Mouse (Mus musculus) stomach, embryonic 15.5 days (tissue): ENCODE data around the gene Uhrf2. TPM values are rescaled to one million over a fixed set of nuclear protein-coding genes. Genes with fewer than 3 reads are reported as not detected.

ENCODE experiments used
- ATAC-seq: fragments of 200-750 bp; cut with Nextera tagmentation; 2 replicates; pipeline ENCODE4 v1.8.0; 2017; ENCODE audit warnings: low read depth, moderate number of reproducible peaks, moderate TSS enrichment; ENCODE audit not compliant: insufficient read depth, low FRiP score
- H3K27ac ChIP-seq: fragments of 300-500 bp; sonication (generic); 2 replicates; pipeline ENCODE4 v1.5.1; 2015; ENCODE audit warnings: mild to moderate bottlenecking, inconsistent platforms
- H3K27me3 ChIP-seq: fragments of 300-500 bp; sonication (generic); replicated peaks from 2 replicates; pipeline ENCODE4 v1.6.1; 2015; ENCODE audit warnings: inconsistent platforms
- H3K36me3 ChIP-seq: fragments of 300-500 bp; sonication (generic); 2 replicates; pipeline ENCODE4 v1.6.1; 2015; ENCODE audit warnings: inconsistent platforms
- H3K4me1 ChIP-seq: fragments of 300-500 bp; sonication (generic); 2 replicates; pipeline ENCODE4 v1.6.1; 2015; ENCODE audit warnings: inconsistent platforms
- H3K4me2 ChIP-seq: fragments of 300-500 bp; sonication (generic); 2 replicates; pipeline ENCODE4 v1.6.1; 2015; ENCODE audit warnings: mild to moderate bottlenecking, inconsistent platforms
- H3K4me3 ChIP-seq: fragments of 300-500 bp; sonication (generic); replicated peaks from 2 replicates; pipeline ENCODE4 v1.5.1; 2015; ENCODE audit warnings: inconsistent platforms
- H3K9ac ChIP-seq: fragments of 300-500 bp; sonication (generic); 2 replicates; pipeline ENCODE4 v1.6.1; 2015; ENCODE audit warnings: inconsistent platforms
- H3K9me3 ChIP-seq: fragments of 300-500 bp; sonication (generic); 2 replicates; pipeline ENCODE4 v1.6.1; 2016; ENCODE audit warnings: inconsistent platforms
- WGBS: fragments of 180-500 bp; shearing (Covaris S2); methylation state at CpG from one replicate; pipeline ENCODE4 v1.1.7; 2015; 5-methylcytosine and 5-hydroxymethylcytosine counted together
- polyA plus RNA-seq: library from polyadenylated mRNA; unstranded; fragments of >200 nt; fragmentation: Nextera tagmentation; extraction: Ambion mirVana; gene quantifications from 2 replicates; pipeline ENCODE4 v1.2.1, GENCODE M21; 2015

Gene Uhrf2
- 62.5 and 64.9 TPM in 2 replicates for polyA plus RNA-seq

DNA sequence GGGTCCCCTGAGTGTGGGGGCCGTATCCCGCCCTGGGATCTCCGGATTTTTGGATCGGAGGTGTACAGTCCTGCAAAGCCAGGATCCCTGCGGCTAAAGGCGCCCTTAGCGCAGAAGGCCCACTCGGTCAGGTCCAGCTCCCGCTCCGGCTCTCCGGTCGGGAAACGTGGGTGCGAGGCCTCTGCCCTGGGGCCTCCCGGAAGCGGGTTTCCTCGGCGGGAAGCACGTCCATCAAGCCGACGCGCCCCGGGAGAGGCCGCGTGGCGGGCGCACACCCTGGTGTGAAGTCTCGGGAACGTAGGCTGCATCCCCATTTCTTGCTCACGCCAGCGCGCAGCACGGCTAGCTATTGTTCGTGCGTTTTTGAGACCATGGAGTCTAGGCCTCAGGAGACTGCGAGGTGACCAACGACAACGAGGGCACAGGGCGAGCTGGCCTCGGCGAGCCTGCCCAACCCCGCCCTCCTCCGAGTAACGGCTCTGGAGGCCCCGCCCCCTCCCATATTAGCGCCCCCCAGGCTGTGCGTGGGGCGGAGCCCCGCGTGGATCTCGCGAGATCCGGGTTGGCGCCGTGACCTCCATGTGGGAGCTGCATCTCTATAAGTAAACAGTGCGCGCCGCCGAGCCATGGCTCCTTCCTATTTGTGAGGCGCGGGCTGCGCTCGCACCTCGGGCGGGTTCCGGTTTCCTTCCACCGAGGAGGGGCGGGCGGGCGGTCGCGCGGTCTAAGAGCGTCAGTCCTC is at the start of gene Uhrf2:
Uhrf2 (plus strand) TSS at position 620 of the 742 bp plus-strand sequence.
- peak within 1 kb of the TSS; percentile 100 for H3K9ac ChIP-seq
- peak; percentile 96 for ATAC-seq
- H3K9me3 ChIP-seq: no peaks in the 10 kb centered on the region
- H3K4me2 ChIP-seq: peak within 1 kb of the TSS; percentile 77
- H3K4me3 ChIP-seq: peak within 1 kb of the TSS; percentile 100
- H3K27ac ChIP-seq: peak within 1 kb of the TSS; percentile 94
- 2% methylated on average over 74 of the region's 74 CpGs for WGBS
- no peaks in the 10 kb centered on the region for H3K27me3 ChIP-seq
- H3K4me1 ChIP-seq: 0 out of 2 replicates have a peak, but pooled peaks cover 16% of the 10 kb centered on the region
- H3K36me3 ChIP-seq: no peaks in the 10 kb centered on the region

- H3K9ac ChIP-seq: no peak overlapping the region
- H3K4me3 ChIP-seq: no peak overlapping the region
- no peak overlapping the region for H3K27ac ChIP-seq
- no peaks in the 10 kb centered on the region for H3K9me3 ChIP-seq
- no peak overlapping the region for H3K4me2 ChIP-seq
- H3K27me3 ChIP-seq: no peaks in the 10 kb centered on the region
- no peak for ATAC-seq
- H3K4me1 ChIP-seq: no peaks in the 10 kb centered on the region
- H3K36me3 ChIP-seq: no peaks in the 10 kb centered on the region
- 73% methylated on average over 16 of the region's 16 CpGs for WGBS
Measured at GRCm38 (mm10) chr19:29984208-29985005, 45.9 kb upstream of the Uhrf2 start.

DNA sequence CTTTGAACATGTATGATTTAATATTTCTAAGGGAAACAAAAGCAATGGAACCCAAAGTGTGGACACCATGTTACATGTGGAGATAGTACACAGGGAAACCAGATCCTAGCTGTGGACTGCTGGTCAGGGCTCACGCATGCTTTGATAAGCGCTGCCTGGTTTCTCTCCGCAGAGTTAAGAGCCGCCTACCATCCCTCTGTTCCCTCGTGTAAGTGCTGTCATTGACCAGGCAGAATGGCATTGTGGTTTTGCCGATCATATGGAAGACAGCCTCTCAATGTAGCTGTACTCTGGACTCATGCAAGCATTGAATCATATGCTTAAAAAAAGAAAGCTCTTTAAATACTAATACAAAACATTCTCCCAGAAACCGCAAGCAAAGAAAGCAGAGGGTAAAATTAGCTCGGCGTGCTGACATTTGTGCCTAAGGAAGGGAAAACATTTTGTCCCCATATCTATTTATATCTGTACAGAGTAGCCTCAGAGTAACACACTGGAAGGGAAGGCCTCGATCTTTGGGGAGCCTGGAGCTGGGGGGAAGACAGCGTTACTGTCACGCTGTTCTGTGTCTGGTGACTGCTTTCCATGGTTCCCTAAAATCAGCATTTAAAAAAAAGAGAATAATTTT is 43.7 kb upstream of the Uhrf2 start:
- Histone ChIP-seq H3K36me3 (no peaks in the 10 kb centered on the region), H3K4me2 (no peak overlapping the region), H3K27me3 (no peaks in the 10 kb centered on the region), H3K4me1 (no peaks in the 10 kb centered on the region), H3K27ac (no peak overlapping the region), H3K4me3 (no peak overlapping the region), H3K9ac (no peak overlapping the region), H3K9me3 (no peaks in the 10 kb centered on the region)
- WGBS: 75% methylated on average over 12 of the region's 12 CpGs
- no peak for ATAC-seq

- Histone ChIP-seq H3K27ac (no peak overlapping the region), H3K4me3 (no peak overlapping the region), H3K9me3 (no peaks in the 10 kb centered on the region), H3K4me1 (no peaks in the 10 kb centered on the region), H3K9ac (no peak overlapping the region), H3K36me3 (no peaks in the 10 kb centered on the region), H3K4me2 (no peak overlapping the region), H3K27me3 (no peaks in the 10 kb centered on the region)
- ATAC-seq: no peak
- WGBS: 67% methylated on average over 12 of the region's 12 CpGs
Measured at GRCm38 (mm10) chr19:30000406-30001365, 29.6 kb upstream of the Uhrf2 start.

DNA sequence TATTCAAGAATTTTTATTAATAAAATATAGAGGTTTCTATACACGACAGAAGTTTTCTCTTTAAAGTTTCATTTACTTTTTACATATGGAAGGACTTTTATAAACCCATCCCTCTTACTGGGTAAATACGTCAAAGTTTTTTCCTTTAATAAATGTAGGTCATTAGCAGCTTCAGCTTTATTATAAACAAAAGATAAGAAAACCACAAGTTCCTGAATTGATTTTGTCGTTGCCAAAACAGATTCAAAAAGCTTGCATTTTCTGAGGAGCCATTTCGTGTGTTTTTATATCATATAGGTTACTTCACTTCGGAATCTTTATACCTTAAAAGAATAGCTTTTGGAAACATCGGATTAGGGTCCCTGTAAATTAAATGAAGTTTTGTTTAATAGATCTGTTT is 28.8 kb upstream of the Uhrf2 start:
- no peak overlapping the region for H3K4me2 ChIP-seq
- no peaks in the 10 kb centered on the region for H3K27me3 ChIP-seq
- ATAC-seq: no peak
- no peaks in the 10 kb centered on the region for H3K4me1 ChIP-seq
- no peak overlapping the region for H3K27ac ChIP-seq
- WGBS: 46% methylated on average over 6 of the region's 6 CpGs
- H3K36me3 ChIP-seq: no peaks in the 10 kb centered on the region
- no peaks in the 10 kb centered on the region for H3K9me3 ChIP-seq
- H3K4me3 ChIP-seq: no peak overlapping the region
- no peak overlapping the region for H3K9ac ChIP-seq

DNA sequence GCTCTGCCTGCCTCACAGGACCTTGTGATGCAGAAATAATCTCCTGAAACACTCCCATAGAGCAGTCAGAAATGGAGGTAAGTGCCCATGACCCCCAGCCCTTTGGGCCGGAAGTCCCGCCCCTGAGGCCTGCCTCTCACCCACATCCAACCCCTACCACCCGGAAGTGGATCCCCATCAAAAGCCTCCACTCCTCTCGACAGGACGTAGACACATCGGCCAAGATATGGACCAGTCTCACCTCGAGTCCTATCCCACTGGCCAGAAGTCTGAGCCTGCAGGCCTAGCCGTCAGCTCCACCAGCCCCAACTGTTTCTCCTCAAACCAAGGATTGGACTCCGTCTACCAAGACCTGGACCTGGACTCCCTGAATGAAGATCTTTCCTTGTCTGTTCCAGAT is 26.7 kb upstream of the Uhrf2 start, which contains the start of gene Trpd52l3:
Trpd52l3 (plus strand) TSS at position 170 of the 400 bp plus-strand sequence.
- no peak within 1 kb of the TSS for H3K27ac ChIP-seq
- no peaks in the 10 kb centered on the region for H3K4me1 ChIP-seq
- no peaks in the 10 kb centered on the region for H3K9me3 ChIP-seq
- ATAC-seq: no peak
- H3K9ac ChIP-seq: no peak within 1 kb of the TSS
- 94% methylated on average over 9 of the region's 9 CpGs for WGBS
- H3K4me2 ChIP-seq: no peak within 1 kb of the TSS
- H3K36me3 ChIP-seq: no peaks in the 10 kb centered on the region
- H3K4me3 ChIP-seq: no peak within 1 kb of the TSS
- no peaks in the 10 kb centered on the region for H3K27me3 ChIP-seq

GRCm38 (mm10) chr19:30006371-30006770 is 23.9 kb upstream of the Uhrf2 start:
- Histone ChIP-seq H3K9ac (no peak overlapping the region), H3K4me3 (no peak overlapping the region), H3K27me3 (no peaks in the 10 kb centered on the region), H3K36me3 (no peaks in the 10 kb centered on the region), H3K27ac (no peak overlapping the region), H3K9me3 (no peaks in the 10 kb centered on the region), H3K4me1 (0 out of 2 replicates have a peak, but pooled peaks cover 7% of the 10 kb centered on the region), H3K4me2 (no peak overlapping the region)
- ATAC-seq: no peak
- 73% methylated on average over 3 of the region's 3 CpGs for WGBS

GRCm38 (mm10) chr19:30010520-30011296 is 19.6 kb upstream of the Uhrf2 start:
- H3K27ac ChIP-seq: no peak overlapping the region
- H3K9me3 ChIP-seq: no peaks in the 10 kb centered on the region
- H3K4me2 ChIP-seq: 0 out of 2 replicates have a peak overlapping the region, but pooled peaks have one; percentile 8
- WGBS: 52% methylated on average over 13 of the region's 13 CpGs
- 0 out of 2 replicates have a peak, but pooled peaks cover 7% of the 10 kb centered on the region for H3K4me1 ChIP-seq
- H3K9ac ChIP-seq: no peak overlapping the region
- no peak for ATAC-seq
- no peak overlapping the region for H3K4me3 ChIP-seq
- H3K36me3 ChIP-seq: no peaks in the 10 kb centered on the region
- no peaks in the 10 kb centered on the region for H3K27me3 ChIP-seq

GRCm38 (mm10) chr19:30014331-30014730 is 16.0 kb upstream of the Uhrf2 start:
- no peak overlapping the region for H3K27ac ChIP-seq
- H3K27me3 ChIP-seq: no peaks in the 10 kb centered on the region
- H3K4me3 ChIP-seq: no peak overlapping the region
- no peaks in the 10 kb centered on the region for H3K36me3 ChIP-seq
- 0 out of 2 replicates have a peak, but pooled peaks cover 7% of the 10 kb centered on the region for H3K4me1 ChIP-seq
- H3K9ac ChIP-seq: no peak overlapping the region
- no peaks in the 10 kb centered on the region for H3K9me3 ChIP-seq
- no peak for ATAC-seq
- H3K4me2 ChIP-seq: no peak overlapping the region
- 76% methylated on average over 3 of the region's 3 CpGs for WGBS

GRCm38 (mm10) chr19:30016156-30016555 is 14.2 kb upstream of the Uhrf2 start:
- H3K9ac ChIP-seq: no peak overlapping the region
- H3K4me3 ChIP-seq: no peak overlapping the region
- H3K4me1 ChIP-seq: no peaks in the 10 kb centered on the region
- no peaks in the 10 kb centered on the region for H3K27me3 ChIP-seq
- ATAC-seq: no peak
- H3K4me2 ChIP-seq: no peak overlapping the region
- no peaks in the 10 kb centered on the region for H3K36me3 ChIP-seq
- H3K9me3 ChIP-seq: no peaks in the 10 kb centered on the region
- whole genome bisulfite sequencing: 55% methylated on average over 6 of the region's 6 CpGs
- H3K27ac ChIP-seq: no peak overlapping the region
